Mouse (Mus musculus) CH12.LX (cell line): ENCODE measurements around the gene Kalrn.

Experiments used
- BHLHE40 ChIP-seq: IDR thresholded peaks from 2 replicates; pipeline ENCODE4 v1.6.1; 2011; ENCODE audit warnings: mild to moderate bottlenecking, low read depth, low read length, improper control_type of control experiment
- CHD2 ChIP-seq: IDR thresholded peaks from 2 replicates; pipeline ENCODE4 v1.6.1; 2011; ENCODE audit warnings: low read length, improper control_type of control experiment
- CTCF ChIP-seq, 2 experiments: IDR thresholded peaks in 1 of 2; conservative IDR thresholded peaks in 1 of 2; 2 replicates each; pipeline ENCODE4 v1.5.1; 2011 to 2012; ENCODE audit warnings: low read depth in 2 of 2, low read length in 2 of 2, improper control_type of control experiment in 1 of 2, inconsistent platforms in 1 of 2, mild to moderate bottlenecking in 1 of 2, moderate library complexity in 1 of 2
- EP300 ChIP-seq: IDR thresholded peaks from 2 replicates; pipeline ENCODE4 v1.6.1; 2011; ENCODE audit warnings: low read length, improper control_type of control experiment
- JUN ChIP-seq: IDR thresholded peaks from 2 replicates; pipeline ENCODE4 v1.6.1; 2011; ENCODE audit warnings: low read depth, mild to moderate bottlenecking, low read length, improper control_type of control experiment, moderate library complexity; ENCODE audit not compliant: insufficient read depth
- MAZ ChIP-seq: IDR thresholded peaks from 2 replicates; pipeline ENCODE4 v1.6.1; 2012; ENCODE audit warnings: low read depth, mild to moderate bottlenecking, inconsistent platforms, low read length, improper control_type of control experiment, moderate library complexity
- MYC ChIP-seq: IDR thresholded peaks from 2 replicates; pipeline ENCODE4 v1.6.1; 2011; ENCODE audit warnings: low read depth, mild to moderate bottlenecking, improper control_type of control experiment, low read length
- NELFE ChIP-seq: IDR thresholded peaks from 2 replicates; pipeline ENCODE4 v1.6.1; 2011; ENCODE audit warnings: low read depth, low read length, improper control_type of control experiment
- POLR2A ChIP-seq: IDR thresholded peaks from 2 replicates; pipeline ENCODE4 v1.6.1; 2011; ENCODE audit warnings: low read depth, mild to moderate bottlenecking, improper control_type of control experiment, low read length
- RCOR1 ChIP-seq: conservative IDR thresholded peaks from 2 replicates; pipeline ENCODE4 v1.6.1; 2012; ENCODE audit warnings: low read depth, mild to moderate bottlenecking, inconsistent platforms, low read length, improper control_type of control experiment
- UBTF ChIP-seq: IDR thresholded peaks from 2 replicates; pipeline ENCODE4 v1.6.1; 2012; ENCODE audit warnings: low read depth, mild to moderate bottlenecking, inconsistent platforms, low read length, improper control_type of control experiment, moderate library complexity
- ZC3H11A ChIP-seq: IDR thresholded peaks from 2 replicates; pipeline ENCODE4 v1.6.1; 2012; ENCODE audit warnings: low read depth, mild to moderate bottlenecking, inconsistent platforms, low read length, improper control_type of control experiment
- ZKSCAN1 ChIP-seq: IDR thresholded peaks from 2 replicates; pipeline ENCODE4 v1.6.1; 2012; ENCODE audit warnings: low read depth, inconsistent platforms, low read length, improper control_type of control experiment, borderline replicate concordance

GRCm38 (mm10) chr16:34078732-34079131 lies 494.6 kb downstream of the Kalrn start:
- TF ChIP-seq MYC (no peak), UBTF (no peak), CHD2 (no peak), EP300 (no peak), RCOR1 (no peak), POLR2A (no peak), JUN (no peak), CTCF (conservative IDR thresholded peaks at IDR 0.05 in 1 of 2, IDR thresholded peaks at IDR 0.05 in 1 of 2; ENCODE audit: low read depth in 2 of 2, low read length in 2 of 2) (no peak), ZC3H11A (no peak), NELFE (no peak), MAZ (no peak), ZKSCAN1 (no peak), BHLHE40 (no peak)
